Mouse (Mus musculus) frontal cortex, postnatal 36 days (tissue): ENCODE measurements around the gene Slc26a1.

Source experiments
- DNase-seq, 2 experiments: peaks; one replicate each; pipeline ENCODE4 v3.0.0; 2022; ENCODE audit warnings: low spot score in 2 of 2

The Slc26a1 gene

GRCm38 (mm10) chr5:108675251-108675816 is at the start of gene Slc26a1:
Slc26a1 (minus strand) TSS chr5:108675569.
- no peak for DNase-seq

GRCm38 (mm10) chr5:108724006-108724405 is 48.6 kb upstream of the Slc26a1 start:
- no peak for DNase-seq

- no peak for DNase-seq
These were observed 44.4 kb upstream of the Slc26a1 start for GRCm38 (mm10) chr5:108719761-108720160.

GRCm38 (mm10) chr5:108718051-108718450 is 42.7 kb upstream of the Slc26a1 start:
- DNase-seq = no peak

GRCm38 (mm10) chr5:108715974-108716373 is 40.6 kb upstream of the Slc26a1 start:
- DNase-seq = no peak

- peak; percentile 33 to 55 for DNase-seq
These were observed 38.8 kb upstream of the Slc26a1 start for GRCm38 (mm10) chr5:108714149-108714548.

- no peak for DNase-seq
These were observed 38.3 kb upstream of the Slc26a1 start for GRCm38 (mm10) chr5:108713691-108714090.

- DNase-seq = no peak
These were observed 37.7 kb upstream of the Slc26a1 start for GRCm38 (mm10) chr5:108713096-108713495.

- DNase-seq = no peak
These were observed 36.6 kb upstream of the Slc26a1 start for GRCm38 (mm10) chr5:108711968-108712367.

GRCm38 (mm10) chr5:108708981-108709731 is 33.8 kb upstream of the Slc26a1 start:
- DNase-seq = no peak

GRCm38 (mm10) chr5:108708419-108708818 is 33.0 kb upstream of the Slc26a1 start:
- DNase-seq = no peak

- no peak for DNase-seq
These were observed 32.4 kb upstream of the Slc26a1 start for GRCm38 (mm10) chr5:108707758-108708157.

GRCm38 (mm10) chr5:108703754-108704626 is 28.6 kb upstream of the Slc26a1 start:
- DNase-seq = no peak

- DNase-seq = no peak
These were observed 26.1 kb upstream of the Slc26a1 start for GRCm38 (mm10) chr5:108701341-108702021.

- no peak for DNase-seq
These were observed 25.0 kb upstream of the Slc26a1 start for GRCm38 (mm10) chr5:108700346-108700745.

- DNase-seq = peak; percentile 60 to 65
These were observed 22.0 kb upstream of the Slc26a1 start for GRCm38 (mm10) chr5:108697341-108697753.

- no peak for DNase-seq
These were observed 21.2 kb upstream of the Slc26a1 start for GRCm38 (mm10) chr5:108696542-108696941.

GRCm38 (mm10) chr5:108695861-108696260 is 20.5 kb upstream of the Slc26a1 start:
- DNase-seq = no peak

- DNase-seq = no peak
These were observed 19.2 kb upstream of the Slc26a1 start for GRCm38 (mm10) chr5:108694352-108695261.

GRCm38 (mm10) chr5:108693872-108694288 is 18.5 kb upstream of the Slc26a1 start:
- DNase-seq = peak; percentile 55 to 59

GRCm38 (mm10) chr5:108692271-108692670 is 16.9 kb upstream of the Slc26a1 start, which contains the start of gene Fgfrl1:
Fgfrl1 (plus strand) TSS chr5:108692382.
- no peak for DNase-seq
